Mouse (Mus musculus) midbrain, embryonic 12.5 days (tissue): ENCODE data around the gene Sema3e. TPM values are rescaled to one million over a fixed set of nuclear protein-coding genes. Genes with fewer than 3 reads are reported as not detected.

Source experiments
- ATAC-seq: fragments of 200-750 bp; cut with Nextera tagmentation; 2 replicates; pipeline ENCODE4 v1.8.0; 2017; ENCODE audit warnings: low read depth, moderate TSS enrichment, moderate library complexity; ENCODE audit not compliant: low FRiP score
- H3K27ac ChIP-seq: fragments of 300-500 bp; sonication (generic); replicated peaks from 2 replicates; pipeline ENCODE4 v1.5.1; 2016; ENCODE audit warnings: mild to moderate bottlenecking
- H3K27me3 ChIP-seq: fragments of 300-500 bp; sonication (generic); 2 replicates; pipeline ENCODE4 v1.6.1; 2016; ENCODE audit warnings: mild to moderate bottlenecking
- H3K36me3 ChIP-seq: fragments of 300-500 bp; sonication (generic); 2 replicates; pipeline ENCODE4 v1.6.1; 2016
- H3K4me1 ChIP-seq: fragments of 300-500 bp; sonication (generic); 2 replicates; pipeline ENCODE4 v1.6.1; 2016
- H3K4me2 ChIP-seq: fragments of 300-500 bp; sonication (generic); replicated peaks from 2 replicates; pipeline ENCODE4 v1.6.1; 2016; ENCODE audit warnings: mild to moderate bottlenecking, moderate library complexity
- H3K4me3 ChIP-seq: fragments of 300-500 bp; sonication (generic); 2 replicates; pipeline ENCODE4 v1.5.1; 2016; ENCODE audit warnings: mild to moderate bottlenecking
- H3K9ac ChIP-seq: fragments of 300-500 bp; sonication (generic); replicated peaks from 2 replicates; pipeline ENCODE4 v1.6.1; 2016; ENCODE audit warnings: mild to moderate bottlenecking, moderate library complexity
- H3K9me3 ChIP-seq: fragments of 300-500 bp; sonication (generic); 2 replicates; pipeline ENCODE4 v1.6.1; 2016; ENCODE audit warnings: mild to moderate bottlenecking
- WGBS: fragments of 180-500 bp; shearing (Covaris S2); methylation state at CpG from one replicate; pipeline ENCODE4 v1.1.7; 2016; 5-methylcytosine and 5-hydroxymethylcytosine counted together
- polyA plus RNA-seq: library from polyadenylated mRNA; unstranded; fragments of >200 nt; fragmentation: Nextera tagmentation; extraction: Ambion mirVana; gene quantifications from 2 replicates; pipeline ENCODE4 v1.2.1, GENCODE M21; 2016

The Sema3e gene
- polyA plus RNA-seq, 1 experiment from 2014 or later: 1.7 TPM

GRCm38 (mm10) chr5:14224509-14224908, 199.4 kb downstream of the Sema3e start:
- no peak overlapping the region for H3K9ac ChIP-seq
- no peak for ATAC-seq
- H3K36me3 ChIP-seq: no peaks in the 10 kb centered on the region
- H3K4me2 ChIP-seq: no peak overlapping the region
- H3K4me1 ChIP-seq: no peaks in the 10 kb centered on the region
- H3K9me3 ChIP-seq: no peaks in the 10 kb centered on the region
- no peak overlapping the region for H3K27ac ChIP-seq
- WGBS: 88% methylated on average over 6 of the region's 6 CpGs
- H3K27me3 ChIP-seq: no peaks in the 10 kb centered on the region
- no peak overlapping the region for H3K4me3 ChIP-seq

GRCm38 (mm10) chr5:14231027-14231426, 206.0 kb downstream of the Sema3e start:
- H3K27me3 ChIP-seq: no peaks in the 10 kb centered on the region
- no peak overlapping the region for H3K27ac ChIP-seq
- no peaks in the 10 kb centered on the region for H3K36me3 ChIP-seq
- H3K9me3 ChIP-seq: no peaks in the 10 kb centered on the region
- H3K4me2 ChIP-seq: no peak overlapping the region
- ATAC-seq: no peak
- 86% methylated on average over 3 of the region's 3 CpGs for WGBS
- no peaks in the 10 kb centered on the region for H3K4me1 ChIP-seq
- no peak overlapping the region for H3K9ac ChIP-seq
- H3K4me3 ChIP-seq: no peak overlapping the region

GRCm38 (mm10) chr5:14252583-14252982, 227.5 kb downstream of the Sema3e start:
- Histone ChIP-seq H3K9me3 (no peaks in the 10 kb centered on the region), H3K4me3 (no peak overlapping the region), H3K4me2 (no peak overlapping the region), H3K9ac (no peak overlapping the region), H3K4me1 (no peaks in the 10 kb centered on the region), H3K27me3 (no peaks in the 10 kb centered on the region), H3K36me3 (no peaks in the 10 kb centered on the region), H3K27ac (no peak overlapping the region)
- 0 out of 2 replicates have a peak, but pooled peaks have one; percentile 19 for ATAC-seq
- WGBS: 41% methylated on average over 8 of the region's 8 CpGs

GRCm38 (mm10) chr5:14253328-14253727, 228.3 kb downstream of the Sema3e start:
- no peak overlapping the region for H3K4me3 ChIP-seq
- no peak overlapping the region for H3K4me2 ChIP-seq
- H3K36me3 ChIP-seq: no peaks in the 10 kb centered on the region
- no peaks in the 10 kb centered on the region for H3K27me3 ChIP-seq
- no peaks in the 10 kb centered on the region for H3K4me1 ChIP-seq
- 79% methylated on average over 1 of the region's 1 CpGs for WGBS
- H3K9ac ChIP-seq: no peak overlapping the region
- H3K9me3 ChIP-seq: no peaks in the 10 kb centered on the region
- H3K27ac ChIP-seq: no peak overlapping the region
- ATAC-seq: no peak

GRCm38 (mm10) chr5:14260156-14260555, 235.1 kb downstream of the Sema3e start:
- Histone ChIP-seq H3K27ac (no peak overlapping the region), H3K4me2 (no peak overlapping the region), H3K36me3 (no peaks in the 10 kb centered on the region), H3K4me1 (no peaks in the 10 kb centered on the region), H3K9ac (no peak overlapping the region), H3K27me3 (no peaks in the 10 kb centered on the region), H3K4me3 (no peak overlapping the region), H3K9me3 (no peaks in the 10 kb centered on the region)
- ATAC-seq: no peak
- WGBS: 93% methylated on average over 4 of the region's 4 CpGs

GRCm38 (mm10) chr5:14267400-14267799, 242.3 kb downstream of the Sema3e start:
- Histone ChIP-seq H3K36me3 (no peaks in the 10 kb centered on the region), H3K27ac (no peak overlapping the region), H3K9ac (no peak overlapping the region), H3K27me3 (no peaks in the 10 kb centered on the region), H3K4me1 (no peaks in the 10 kb centered on the region), H3K4me3 (no peak overlapping the region), H3K4me2 (no peak overlapping the region), H3K9me3 (no peaks in the 10 kb centered on the region)
- ATAC-seq: no peak
- 71% methylated on average over 2 of the region's 2 CpGs for WGBS

Other genes with a start within 250 kb of the Sema3e start
- gene Speer3, start 233.7 kb upstream of the Sema3e start, polyA plus RNA-seq: not detected in 2 replicates